Mouse (Mus musculus): Measurements from ENCODE around the gene Rpl28. TPM values are rescaled to one million over a fixed set of nuclear protein-coding genes. Genes with fewer than 3 reads are reported as not detected.
"Not testable (repeated sequence)": the region's sequence is repeated elsewhere in the genome, so short reads cannot be mapped to it uniquely, and the experiment has no call there.

The Rpl28 gene
- polyA plus RNA-seq, 1 experiment from 2014 or later = 306 TPM

DNA sequence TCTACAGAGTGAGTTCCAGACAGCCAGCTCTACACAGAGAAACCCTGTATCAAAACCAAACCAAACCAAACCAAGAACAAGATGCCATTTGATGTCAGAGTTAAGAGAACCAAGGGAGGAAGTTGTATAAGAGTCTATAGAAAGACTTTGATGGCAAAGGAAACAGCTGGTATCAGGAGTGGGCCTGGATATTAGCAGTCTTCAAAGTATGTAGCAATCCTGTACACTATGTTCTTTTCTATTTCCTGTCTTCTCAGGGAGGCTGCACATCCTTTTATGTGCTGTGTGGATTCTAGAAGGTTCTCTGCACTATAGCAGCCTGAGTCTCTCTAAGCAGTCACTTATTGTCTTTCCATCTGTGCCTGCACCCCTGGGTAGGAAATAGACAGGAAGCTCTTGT is 23.9 kb downstream of the Rpl28 start:
- Histone ChIP-seq H3K27ac (no peak overlapping the region), H3K9me3 (replicated peaks) (no peaks in the 10 kb centered on the region), H3K4me3 (no peak overlapping the region), H3K9ac (no peak overlapping the region), H3K4me1 (peaks cover 5% of the 10 kb centered on the region), H3K4me2 (replicated peaks) (no peak overlapping the region), H3K36me3 (no peaks in the 10 kb centered on the region), H3K27me3 (no peaks in the 10 kb centered on the region)
- no peak for ATAC-seq (ENCODE audit: low FRiP score)

DNA sequence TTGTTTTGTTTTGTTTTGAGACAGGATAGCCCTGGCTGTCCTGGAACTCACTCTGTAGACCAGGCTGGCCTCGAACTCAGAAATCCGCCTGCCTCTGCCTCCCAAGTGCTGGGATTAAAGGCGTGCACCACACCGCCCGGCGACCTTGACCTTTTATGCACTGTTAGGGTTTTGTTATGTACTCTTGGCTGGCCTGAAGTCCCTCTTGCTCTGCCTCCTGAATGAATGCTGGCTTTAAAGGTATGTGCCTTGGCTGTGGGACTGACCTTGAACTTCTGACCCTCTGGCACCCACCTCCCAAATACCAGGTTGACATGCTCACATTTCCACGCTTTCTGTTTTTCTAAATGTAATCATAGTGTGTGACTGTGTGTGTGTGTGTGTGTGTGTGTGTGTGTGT is 28.3 kb downstream of the Rpl28 start:
- not testable (repeated sequence) for H3K27me3 ChIP-seq; ATAC-seq (ENCODE audit: low FRiP score); H3K27ac ChIP-seq; H3K4me3 ChIP-seq; H3K9ac ChIP-seq; H3K4me1 ChIP-seq; H3K4me2 ChIP-seq (replicated peaks); H3K9me3 ChIP-seq (replicated peaks); H3K36me3 ChIP-seq
- 93% methylated on average over 7 of the region's 7 CpGs for WGBS

DNA sequence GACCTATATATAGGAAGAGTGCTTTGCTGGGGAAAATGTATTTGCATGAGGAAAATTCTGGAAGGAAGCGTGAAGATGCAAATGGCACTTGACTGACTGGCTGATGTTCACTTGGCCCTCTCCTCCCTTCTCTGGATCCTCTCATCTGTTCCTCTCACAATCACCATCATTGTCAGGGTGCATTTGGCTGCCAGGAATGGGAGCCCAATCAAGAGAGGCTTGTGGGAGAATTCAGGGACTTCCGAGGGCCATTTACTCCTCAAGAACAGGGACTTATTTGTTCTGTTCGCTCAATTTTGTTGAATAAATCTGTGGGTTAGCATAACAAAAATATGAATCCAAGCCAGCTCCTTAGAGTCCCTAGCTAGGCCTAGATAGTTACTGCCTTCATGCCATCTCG is 29.0 kb downstream of the Rpl28 start:
- no peak for ATAC-seq (ENCODE audit: low FRiP score)
- no peaks in the 10 kb centered on the region for H3K4me1 ChIP-seq
- H3K27ac ChIP-seq = no peak overlapping the region
- no peak overlapping the region for H3K4me2 ChIP-seq (replicated peaks)
- no peak overlapping the region for H3K4me3 ChIP-seq
- 84% methylated on average over 4 of the region's 4 CpGs for WGBS
- H3K9me3 ChIP-seq (replicated peaks) = no peaks in the 10 kb centered on the region
- H3K27me3 ChIP-seq = no peaks in the 10 kb centered on the region
- H3K9ac ChIP-seq = no peak overlapping the region
- H3K36me3 ChIP-seq = no peaks in the 10 kb centered on the region

DNA sequence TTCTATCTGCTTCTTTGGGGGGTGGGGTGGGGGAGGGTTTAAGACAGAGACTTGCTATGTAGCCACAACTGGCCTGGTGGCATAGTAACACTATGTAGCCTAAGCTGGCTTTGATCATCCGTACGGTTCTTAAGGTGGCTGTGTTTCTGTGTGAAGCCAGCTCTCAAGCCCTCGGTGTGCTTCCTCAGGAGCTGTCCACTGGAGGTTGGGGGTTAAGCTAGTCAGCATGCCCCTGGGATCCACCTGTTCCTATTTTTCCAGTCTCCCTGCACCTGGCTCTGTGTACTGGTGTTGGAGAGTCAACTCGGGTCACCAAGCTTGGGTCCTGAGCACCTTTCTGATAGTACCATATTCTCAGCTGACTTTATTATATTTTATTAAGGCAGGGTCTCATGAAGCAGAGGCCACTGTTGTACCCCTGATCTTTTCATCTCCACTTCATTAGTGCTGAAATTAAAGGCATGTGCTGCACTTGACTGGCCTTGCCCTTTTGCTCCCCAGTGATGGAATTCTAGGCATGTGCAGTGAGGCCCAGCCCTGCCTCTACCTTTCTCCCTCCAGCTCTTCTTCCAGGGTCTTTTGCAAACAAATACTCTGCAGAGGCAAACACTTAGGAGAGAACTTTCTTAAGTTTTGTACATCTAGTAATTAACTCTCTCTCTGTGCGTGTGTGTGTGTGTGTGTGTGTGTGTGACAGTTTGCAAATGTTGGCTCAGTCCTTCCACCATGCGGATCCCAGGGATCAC is 29.7 kb downstream of the Rpl28 start:
- H3K27me3 ChIP-seq = no peaks in the 10 kb centered on the region
- no peaks in the 10 kb centered on the region for H3K36me3 ChIP-seq
- no peaks in the 10 kb centered on the region for H3K4me1 ChIP-seq
- ATAC-seq (ENCODE audit: low FRiP score) = no peak
- no peak overlapping the region for H3K4me3 ChIP-seq
- no peaks in the 10 kb centered on the region for H3K9me3 ChIP-seq (replicated peaks)
- no peak overlapping the region for H3K9ac ChIP-seq
- WGBS = 75% methylated on average over 6 of the region's 6 CpGs
- H3K27ac ChIP-seq = no peak overlapping the region
- no peak overlapping the region for H3K4me2 ChIP-seq (replicated peaks)

DNA sequence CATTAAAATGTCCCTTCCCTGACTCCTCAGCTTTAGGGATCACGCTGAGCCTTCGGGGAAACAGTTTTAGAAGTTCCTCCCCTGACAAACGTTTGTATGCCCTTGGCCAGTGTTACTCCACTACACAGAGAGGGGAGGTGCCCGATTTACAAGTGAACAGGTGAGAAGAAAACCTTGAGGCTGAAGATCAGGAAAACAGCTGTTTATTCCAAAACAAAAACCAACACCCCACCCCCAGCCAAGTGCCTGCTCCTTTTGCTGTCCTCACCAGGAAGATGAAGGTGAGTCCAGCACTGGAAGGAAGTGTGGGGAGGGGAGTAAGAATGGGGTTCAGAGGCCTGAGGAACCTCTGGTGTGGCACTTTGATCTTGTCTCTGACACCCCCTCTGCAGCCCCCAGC is 32.7 kb downstream of the Rpl28 start:
- Histone ChIP-seq H3K4me2 (replicated peaks) (no peak overlapping the region), H3K4me3 (no peak overlapping the region), H3K36me3 (peaks cover 17% of the 10 kb centered on the region), H3K9me3 (replicated peaks) (no peaks in the 10 kb centered on the region), H3K9ac (no peak overlapping the region), H3K27ac (no peak overlapping the region), H3K27me3 (peaks cover 9% of the 10 kb centered on the region), H3K4me1 (no peaks in the 10 kb centered on the region)
- WGBS = 56% methylated on average over 4 of the region's 4 CpGs
- ATAC-seq (ENCODE audit: low FRiP score) = no peak

DNA sequence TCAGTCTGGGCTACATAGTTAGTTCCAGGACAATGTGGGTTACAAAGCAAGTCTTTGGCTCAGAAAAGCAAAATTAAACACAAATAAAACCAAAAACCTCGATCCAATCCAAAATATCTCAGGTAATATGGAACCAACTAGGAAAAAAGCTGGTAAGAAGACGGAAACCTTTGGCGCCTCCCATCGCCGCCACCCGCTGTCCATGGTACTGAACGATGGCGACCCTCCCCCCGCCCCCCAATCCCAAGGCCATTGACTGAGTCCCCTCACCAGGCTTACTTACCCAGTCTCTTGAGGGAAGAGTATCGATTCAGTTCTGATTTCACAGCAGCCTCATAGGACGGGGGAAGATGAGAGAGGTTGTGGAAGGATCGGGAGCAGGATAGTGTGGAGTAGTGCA is 37.8 kb downstream of the Rpl28 start:
- 6% methylated on average over 12 of the region's 12 CpGs for WGBS
- H3K9ac ChIP-seq = no peak overlapping the region
- 0 out of 2 replicates have a peak, but pooled peaks cover 2% of the 10 kb centered on the region for H3K4me1 ChIP-seq
- peaks cover 19% of the 10 kb centered on the region for H3K36me3 ChIP-seq
- no peak overlapping the region for H3K27ac ChIP-seq
- H3K9me3 ChIP-seq (replicated peaks) = 0 out of 2 replicates have a peak, but pooled peaks cover 3% of the 10 kb centered on the region
- H3K4me3 ChIP-seq = no peak overlapping the region
- no peak for ATAC-seq (ENCODE audit: low FRiP score)
- no peak overlapping the region for H3K4me2 ChIP-seq (replicated peaks)
- peaks cover 52% of the 10 kb centered on the region for H3K27me3 ChIP-seq

DNA sequence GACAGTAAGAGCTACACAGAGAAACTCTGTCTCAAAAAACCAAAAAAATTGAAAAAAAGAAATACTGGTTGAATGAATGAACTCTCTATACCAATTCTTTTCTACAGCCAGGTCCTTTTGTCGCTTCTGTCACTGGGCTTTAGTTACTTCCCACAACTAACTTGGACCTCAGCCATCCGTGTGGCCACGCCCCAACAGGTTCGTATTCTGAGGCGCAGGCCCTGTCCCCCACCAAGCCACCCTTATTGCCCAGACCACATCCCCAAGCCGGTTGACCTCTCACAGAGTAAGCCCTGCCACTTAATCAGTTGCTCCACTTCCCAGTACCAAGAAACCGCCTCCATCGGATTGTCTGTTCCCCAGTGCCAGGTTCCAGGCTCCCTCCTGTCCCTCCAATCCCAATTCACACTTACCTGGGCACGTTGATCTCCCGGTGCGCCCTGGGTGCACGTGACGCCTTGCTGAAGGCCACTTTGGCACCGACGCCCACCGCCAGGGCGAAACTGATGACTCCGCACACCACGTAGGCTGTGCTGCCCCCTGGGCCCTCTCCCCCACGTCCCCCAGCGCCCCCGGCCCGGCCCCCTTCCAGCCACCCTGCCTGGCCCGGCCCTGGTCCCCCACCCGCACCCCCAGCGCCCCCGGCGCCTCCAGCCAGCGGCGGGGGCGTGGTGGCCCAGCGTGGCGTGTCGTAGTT is 43.1 kb downstream of the Rpl28 start:
- 0 out of 2 replicates have a peak, but pooled peaks cover 3% of the 10 kb centered on the region for H3K9me3 ChIP-seq (replicated peaks)
- peak; percentile 43 for ATAC-seq (ENCODE audit: low FRiP score)
- H3K36me3 ChIP-seq = 0 out of 2 replicates have a peak, but pooled peaks cover 3% of the 10 kb centered on the region
- peaks cover 70% of the 10 kb centered on the region for H3K27me3 ChIP-seq
- H3K27ac ChIP-seq = peak overlapping the region; percentile 90
- H3K9ac ChIP-seq = peak overlapping the region; percentile 84
- H3K4me2 ChIP-seq (replicated peaks) = peak overlapping the region; percentile 93
- WGBS = 5% methylated on average over 34 of the region's 34 CpGs
- peak overlapping the region; percentile 60 for H3K4me3 ChIP-seq
- peaks cover 13% of the 10 kb centered on the region for H3K4me1 ChIP-seq

DNA sequence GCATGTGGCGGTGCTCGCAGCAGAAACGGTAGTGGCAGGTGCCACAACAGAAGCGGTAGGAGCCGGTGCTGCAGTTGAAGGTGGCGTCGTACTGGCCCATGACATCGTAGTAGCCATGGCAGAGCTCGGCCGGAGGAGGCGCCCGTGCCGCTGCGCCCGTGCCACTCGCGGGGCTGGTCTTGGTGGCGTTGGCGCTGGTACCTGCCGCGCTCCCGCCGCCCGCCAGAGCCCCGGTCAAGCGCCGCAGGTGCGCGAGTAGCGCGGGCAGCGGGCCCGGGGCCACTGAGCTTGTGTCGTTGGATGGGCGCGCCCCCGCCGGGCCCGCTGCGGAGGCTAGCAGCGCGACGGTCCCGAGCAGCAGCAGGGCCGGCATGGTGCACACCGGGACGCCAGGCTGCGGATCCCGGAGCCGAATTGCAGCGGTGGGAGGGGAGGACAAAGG is 43.7 kb downstream of the Rpl28 start:
- peak; percentile 92 for ATAC-seq (ENCODE audit: low FRiP score)
- H3K4me2 ChIP-seq (replicated peaks) = peak overlapping the region; percentile 93
- peaks cover 66% of the 10 kb centered on the region for H3K27me3 ChIP-seq

DNA sequence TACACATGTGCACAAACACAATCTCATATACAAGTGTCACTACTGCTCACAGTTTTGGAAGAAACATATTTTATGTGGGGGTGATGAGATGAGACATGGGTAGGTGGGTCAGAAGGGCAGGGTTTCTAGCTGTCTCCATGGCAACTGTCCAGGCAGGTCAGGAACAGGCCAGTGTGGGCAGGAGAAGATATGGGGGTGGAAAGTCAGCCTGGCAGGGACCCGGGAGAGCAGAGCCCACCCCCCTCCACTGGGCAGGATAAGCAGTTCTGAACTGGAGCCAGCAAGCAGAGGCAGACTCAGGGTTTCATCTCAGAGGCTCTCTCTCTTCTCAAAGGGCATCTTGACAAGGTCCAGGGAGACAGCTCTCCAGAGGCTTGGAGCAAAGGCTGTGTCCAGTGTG is 45.0 kb downstream of the Rpl28 start:
- no peak overlapping the region for H3K4me2 ChIP-seq (replicated peaks)
- no peak for ATAC-seq (ENCODE audit: low FRiP score)
- H3K4me1 ChIP-seq = peaks cover 22% of the 10 kb centered on the region
- H3K36me3 ChIP-seq = no peaks in the 10 kb centered on the region
- H3K9ac ChIP-seq = no peak overlapping the region
- no peak overlapping the region for H3K27ac ChIP-seq
- 20% methylated on average over 1 of the region's 1 CpGs for WGBS
- no peaks in the 10 kb centered on the region for H3K9me3 ChIP-seq (replicated peaks)
- no peak overlapping the region for H3K4me3 ChIP-seq
- peaks cover 66% of the 10 kb centered on the region for H3K27me3 ChIP-seq

More for the DNA sequence above, 43.7 kb downstream of the Rpl28 start:
- H3K36me3 ChIP-seq = 0 out of 2 replicates have a peak, but pooled peaks cover 3% of the 10 kb centered on the region
- H3K4me3 ChIP-seq = peak overlapping the region; percentile 60
- H3K9me3 ChIP-seq (replicated peaks) = 0 out of 2 replicates have a peak, but pooled peaks cover 3% of the 10 kb centered on the region
- H3K9ac ChIP-seq = peak overlapping the region; percentile 84
- H3K27ac ChIP-seq = peak overlapping the region; percentile 90
- peaks cover 10% of the 10 kb centered on the region for H3K4me1 ChIP-seq
- under 1% methylated on average over 50 of the region's 51 CpGs for WGBS

DNA sequence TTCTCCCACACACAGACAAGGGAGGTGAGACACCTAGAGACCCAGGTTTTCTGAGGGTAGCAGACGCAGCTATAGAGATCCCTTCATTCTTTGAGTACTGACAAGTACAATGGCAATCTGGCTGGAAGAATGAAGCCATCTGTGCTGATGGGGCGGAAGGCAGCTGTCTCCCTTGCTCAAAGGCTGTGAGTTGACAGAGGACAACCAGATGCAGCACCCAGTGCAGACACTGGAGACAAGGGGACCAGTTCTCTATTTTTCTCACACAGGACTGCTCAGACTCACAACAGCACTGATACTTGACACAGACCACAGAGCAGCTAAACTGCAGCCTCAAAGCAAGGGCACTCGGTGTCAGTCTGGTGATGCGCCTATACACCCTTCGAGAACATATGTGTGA is 49.4 kb downstream of the Rpl28 start:
- Histone ChIP-seq H3K4me3 (0 out of 2 replicates have a peak overlapping the region, but pooled peaks have one; percentile 55), H3K27ac (peak overlapping the region; percentile 79), H3K4me1 (peaks cover 28% of the 10 kb centered on the region), H3K9me3 (replicated peaks) (no peaks in the 10 kb centered on the region), H3K9ac (peak overlapping the region; percentile 69; the same call in 1 of the 2 replicates), H3K4me2 (replicated peaks) (peak overlapping the region; percentile 90), H3K27me3 (peaks cover 50% of the 10 kb centered on the region), H3K36me3 (no peaks in the 10 kb centered on the region)
- WGBS = 48% methylated on average over 5 of the region's 5 CpGs
- ATAC-seq (ENCODE audit: low FRiP score) = 0 out of 2 replicates have a peak, but pooled peaks have one; percentile 2

DNA sequence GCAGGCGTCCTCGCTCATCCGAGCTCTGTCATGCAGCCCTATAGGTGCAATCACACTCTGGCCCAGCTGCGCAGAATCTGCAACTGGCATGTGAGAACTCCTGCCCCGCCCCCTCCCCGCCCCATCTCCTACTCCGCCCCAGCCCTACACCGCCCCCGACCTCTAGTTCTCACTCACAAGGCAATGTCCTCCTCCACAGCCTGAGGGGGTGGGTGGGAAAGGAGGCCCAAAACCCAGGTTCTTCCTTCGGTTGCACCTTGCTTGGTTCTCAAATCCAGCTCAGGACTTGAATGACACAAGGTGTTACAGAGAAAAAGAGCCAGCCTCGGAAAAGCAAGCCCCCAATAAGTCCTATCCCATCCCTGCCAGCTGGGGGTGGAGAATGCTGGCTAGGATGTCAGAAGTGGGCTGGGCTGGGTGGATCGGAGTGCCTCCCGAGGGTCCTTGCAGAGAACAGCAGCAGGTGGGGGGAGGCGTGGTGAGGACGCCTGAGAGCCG is 50.0 kb downstream of the Rpl28 start:
- WGBS = 2% methylated on average over 16 of the region's 16 CpGs
- Histone ChIP-seq H3K9ac (peak overlapping the region; percentile 69), H3K4me3 (peak overlapping the region; percentile 55), H3K4me2 (replicated peaks) (peak overlapping the region; percentile 90), H3K27ac (peak overlapping the region; percentile 79), H3K27me3 (peaks cover 44% of the 10 kb centered on the region), H3K4me1 (peaks cover 28% of the 10 kb centered on the region), H3K9me3 (replicated peaks) (no peaks in the 10 kb centered on the region), H3K36me3 (no peaks in the 10 kb centered on the region)
- ATAC-seq (ENCODE audit: low FRiP score) = peak; percentile 62

DNA sequence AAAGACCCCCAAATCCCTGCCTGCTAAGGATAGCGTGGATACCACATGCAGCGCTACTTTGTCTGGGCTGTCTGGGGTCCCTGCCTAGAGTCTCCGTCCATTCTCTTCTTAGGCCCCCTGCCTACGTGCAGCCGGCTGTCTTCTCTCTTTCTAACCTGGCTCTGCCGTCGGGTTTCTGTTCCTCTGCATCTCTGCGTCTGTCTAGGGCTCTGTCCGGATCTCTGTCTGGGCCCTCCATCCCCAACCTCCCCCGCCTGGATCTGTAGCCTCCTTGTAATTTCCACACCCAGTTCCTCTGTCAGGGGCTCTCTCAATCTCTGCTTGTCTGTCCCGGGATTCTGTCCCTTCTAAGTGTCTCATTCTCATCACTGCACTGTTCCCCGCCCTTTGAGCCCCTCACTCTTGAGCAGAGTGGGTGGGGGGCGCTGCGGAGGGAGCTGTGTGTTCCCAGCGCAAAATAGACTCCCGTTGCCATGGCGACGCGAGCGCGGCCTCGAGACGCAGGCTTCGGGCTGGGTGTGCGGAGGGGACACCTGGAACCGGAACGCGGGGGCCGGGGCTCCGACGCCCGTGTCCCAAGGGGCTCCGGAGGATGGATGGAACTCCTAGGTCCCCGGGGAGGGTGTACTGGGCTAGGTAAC is 51.0 kb downstream of the Rpl28 start:
- Histone ChIP-seq H3K4me3 (peak overlapping the region; percentile 55), H3K4me2 (replicated peaks) (peak overlapping the region; percentile 90), H3K27me3 (peaks cover 38% of the 10 kb centered on the region), H3K27ac (peak overlapping the region; percentile 79), H3K9ac (peak overlapping the region; percentile 69), H3K36me3 (no peaks in the 10 kb centered on the region), H3K9me3 (replicated peaks) (no peaks in the 10 kb centered on the region), H3K4me1 (peaks cover 28% of the 10 kb centered on the region)
- peak; percentile 55 for ATAC-seq (ENCODE audit: low FRiP score)
- WGBS = under 1% methylated on average over 34 of the region's 34 CpGs
